Mouse (Mus musculus) heart, embryonic 16.5 days (tissue): ENCODE measurements around the gene Slc4a4. TPM values are rescaled to one million over a fixed set of nuclear protein-coding genes. Genes with fewer than 3 reads are reported as not detected.
A peak's percentile ranks its signal among the peaks of the same experiment; 100 is the strongest.

Experiments
- ATAC-seq: fragments of 200-750 bp; cut with Nextera tagmentation; replicated peaks from 2 replicates; pipeline ENCODE4 v1.8.0; 2017; ENCODE audit warnings: moderate number of reproducible peaks; ENCODE audit not compliant: insufficient read depth, low FRiP score; ENCODE audit errors: extremely low read depth
- H3K27ac ChIP-seq: fragments of 300-500 bp; sonication (generic); 2 replicates; pipeline ENCODE4 v1.5.1; 2014; ENCODE audit warnings: mild to moderate bottlenecking, low read length, control low read depth, moderate library complexity
- H3K27me3 ChIP-seq: fragments of 300-500 bp; sonication (generic); 2 replicates; pipeline ENCODE4 v1.6.1; 2014; ENCODE audit warnings: low read length, mixed read lengths; ENCODE audit not compliant: control insufficient read depth, insufficient read depth
- H3K36me3 ChIP-seq: fragments of 300-500 bp; sonication (generic); 2 replicates; pipeline ENCODE4 v1.6.1; 2014; ENCODE audit not compliant: control insufficient read depth, insufficient read depth
- H3K4me1 ChIP-seq: fragments of 300-500 bp; sonication (generic); 2 replicates; pipeline ENCODE4 v1.6.1; 2014; ENCODE audit warnings: low read length, mixed read lengths; ENCODE audit not compliant: control insufficient read depth, insufficient read depth
- H3K4me2 ChIP-seq: fragments of 300-500 bp; sonication (generic); 2 replicates; pipeline ENCODE4 v1.6.1; 2014; ENCODE audit warnings: low read depth, mild to moderate bottlenecking, control low read depth, low read length
- H3K4me3 ChIP-seq: fragments of 300-500 bp; sonication (generic); 2 replicates; pipeline ENCODE4 v1.5.1; 2014; ENCODE audit warnings: mild to moderate bottlenecking, control low read depth, low read length
- H3K9ac ChIP-seq: fragments of 300-500 bp; sonication (generic); 2 replicates; pipeline ENCODE4 v1.6.1; 2014; ENCODE audit warnings: low read length, control low read depth
- H3K9me3 ChIP-seq: fragments of 300-500 bp; sonication (generic); replicated peaks from 2 replicates; pipeline ENCODE4 v1.6.1; 2016; ENCODE audit warnings: low read length; ENCODE audit not compliant: control insufficient read depth
- WGBS: fragments of 180-500 bp; shearing (Covaris S2); extraction: QIAGEN DNeasy Blood & Tissue Kit; methylation state at CpG from one replicate; pipeline ENCODE4 v1.1.7; 2014; 5-methylcytosine and 5-hydroxymethylcytosine counted together
- polyA plus RNA-seq: library from polyadenylated mRNA; unstranded; fragments of >200 nt; fragmentation: Nextera tagmentation; extraction: Ambion mirVana; gene quantifications from 2 replicates; pipeline ENCODE4 v1.2.1, GENCODE M21; 2015

The Slc4a4 gene
- polyA plus RNA-seq, 1 experiment from 2014 or later = 2.8 TPM

GRCm38 (mm10) chr5:89018537-89018936, 131.9 kb downstream of the Slc4a4 start:
- H3K4me3 ChIP-seq = no peak overlapping the region
- 83% methylated on average over 6 of the region's 6 CpGs for WGBS
- H3K27ac ChIP-seq = no peak overlapping the region
- ATAC-seq = no peak
- H3K9ac ChIP-seq = no peak overlapping the region
- no peak overlapping the region for H3K4me2 ChIP-seq
- H3K9me3 ChIP-seq = no peaks in the 10 kb centered on the region
- 0 out of 2 replicates have a peak, but pooled peaks cover 2% of the 10 kb centered on the region for H3K4me1 ChIP-seq
- no peaks in the 10 kb centered on the region for H3K27me3 ChIP-seq
- no peaks in the 10 kb centered on the region for H3K36me3 ChIP-seq

- H3K36me3 ChIP-seq = no peaks in the 10 kb centered on the region
- H3K4me2 ChIP-seq = no peak overlapping the region
- no peaks in the 10 kb centered on the region for H3K4me1 ChIP-seq
- H3K27me3 ChIP-seq = no peaks in the 10 kb centered on the region
- H3K9me3 ChIP-seq = no peaks in the 10 kb centered on the region
- H3K4me3 ChIP-seq = no peak overlapping the region
- no peak for ATAC-seq
- WGBS = 74% methylated on average over 4 of the region's 4 CpGs
- H3K27ac ChIP-seq = no peak overlapping the region
- no peak overlapping the region for H3K9ac ChIP-seq
Observed at GRCm38 (mm10) chr5:89024413-89024812, 137.8 kb downstream of the Slc4a4 start.

- Histone ChIP-seq H3K9me3 (no peaks in the 10 kb centered on the region), H3K36me3 (no peaks in the 10 kb centered on the region), H3K27ac (no peak overlapping the region), H3K4me2 (no peak overlapping the region), H3K27me3 (no peaks in the 10 kb centered on the region), H3K9ac (no peak overlapping the region), H3K4me3 (no peak overlapping the region), H3K4me1 (no peaks in the 10 kb centered on the region)
- no peak for ATAC-seq
- 93% methylated on average over 4 of the region's 4 CpGs for WGBS
Observed at GRCm38 (mm10) chr5:89027518-89028085, 141.0 kb downstream of the Slc4a4 start.

GRCm38 (mm10) chr5:89032647-89033046, 146.0 kb downstream of the Slc4a4 start:
- Histone ChIP-seq H3K4me2 (no peak overlapping the region), H3K36me3 (no peaks in the 10 kb centered on the region), H3K27me3 (no peaks in the 10 kb centered on the region), H3K9ac (no peak overlapping the region), H3K4me1 (peaks cover 9% of the 10 kb centered on the region), H3K9me3 (no peaks in the 10 kb centered on the region), H3K4me3 (no peak overlapping the region), H3K27ac (no peak overlapping the region)
- 79% methylated on average over 8 of the region's 8 CpGs for WGBS
- ATAC-seq = no peak

GRCm38 (mm10) chr5:89033256-89033655, 146.6 kb downstream of the Slc4a4 start:
- no peaks in the 10 kb centered on the region for H3K9me3 ChIP-seq
- ATAC-seq = no peak
- 79% methylated on average over 4 of the region's 4 CpGs for WGBS

GRCm38 (mm10) chr5:89036147-89036546, 149.5 kb downstream of the Slc4a4 start:
- Histone ChIP-seq H3K4me3 (no peak overlapping the region), H3K9me3 (no peaks in the 10 kb centered on the region), H3K27me3 (no peaks in the 10 kb centered on the region), H3K4me1 (peaks cover 17% of the 10 kb centered on the region), H3K27ac (no peak overlapping the region), H3K4me2 (peak overlapping the region; percentile 27; the same call in 1 of the 2 replicates), H3K9ac (0 out of 2 replicates have a peak overlapping the region, but pooled peaks have one; percentile 26), H3K36me3 (no peaks in the 10 kb centered on the region)
- ATAC-seq = no peak
- WGBS = 15% methylated on average over 5 of the region's 5 CpGs

More at GRCm38 (mm10) chr5:89033256-89033655, 146.6 kb downstream of the Slc4a4 start:
- no peak overlapping the region for H3K9ac ChIP-seq
- no peaks in the 10 kb centered on the region for H3K27me3 ChIP-seq
- peaks cover 9% of the 10 kb centered on the region for H3K4me1 ChIP-seq
- no peak overlapping the region for H3K4me2 ChIP-seq
- no peak overlapping the region for H3K4me3 ChIP-seq
- H3K27ac ChIP-seq = no peak overlapping the region
- no peaks in the 10 kb centered on the region for H3K36me3 ChIP-seq

- WGBS = 31% methylated on average over 3 of the region's 3 CpGs
- Histone ChIP-seq H3K27me3 (no peaks in the 10 kb centered on the region), H3K36me3 (no peaks in the 10 kb centered on the region), H3K9me3 (no peaks in the 10 kb centered on the region), H3K27ac (peak overlapping the region; percentile 72), H3K4me2 (no peak overlapping the region), H3K4me1 (peaks cover 27% of the 10 kb centered on the region), H3K9ac (peak overlapping the region; percentile 10), H3K4me3 (no peak overlapping the region)
- peak; percentile 57 for ATAC-seq
Observed at GRCm38 (mm10) chr5:89040814-89041213, 154.2 kb downstream of the Slc4a4 start.

- 16% methylated on average over 5 of the region's 5 CpGs for WGBS
- no peak overlapping the region for H3K4me2 ChIP-seq
- ATAC-seq = 0 out of 2 replicates have a peak, but pooled peaks have one; percentile 34
- H3K36me3 ChIP-seq = 0 out of 2 replicates have a peak, but pooled peaks cover 4% of the 10 kb centered on the region
- H3K9ac ChIP-seq = no peak overlapping the region
- peaks cover 23% of the 10 kb centered on the region for H3K4me1 ChIP-seq
- peak overlapping the region; percentile 50 for H3K27ac ChIP-seq
- no peaks in the 10 kb centered on the region for H3K9me3 ChIP-seq
- H3K4me3 ChIP-seq = no peak overlapping the region
- H3K27me3 ChIP-seq = no peaks in the 10 kb centered on the region
Observed at GRCm38 (mm10) chr5:89043846-89044245, 157.2 kb downstream of the Slc4a4 start.

- no peak overlapping the region for H3K4me2 ChIP-seq
- no peaks in the 10 kb centered on the region for H3K9me3 ChIP-seq
- peaks cover 23% of the 10 kb centered on the region for H3K4me1 ChIP-seq
- H3K4me3 ChIP-seq = no peak overlapping the region
- ATAC-seq = no peak
- H3K36me3 ChIP-seq = 0 out of 2 replicates have a peak, but pooled peaks cover 4% of the 10 kb centered on the region
- no peak overlapping the region for H3K27ac ChIP-seq
- WGBS = 90% methylated on average over 5 of the region's 5 CpGs
- no peaks in the 10 kb centered on the region for H3K27me3 ChIP-seq
- no peak overlapping the region for H3K9ac ChIP-seq
Observed at GRCm38 (mm10) chr5:89044801-89045200, 158.2 kb downstream of the Slc4a4 start.
